Comparison of ENCODE assay signal across 8 mouse cellular contexts in the genomic region with DNA sequence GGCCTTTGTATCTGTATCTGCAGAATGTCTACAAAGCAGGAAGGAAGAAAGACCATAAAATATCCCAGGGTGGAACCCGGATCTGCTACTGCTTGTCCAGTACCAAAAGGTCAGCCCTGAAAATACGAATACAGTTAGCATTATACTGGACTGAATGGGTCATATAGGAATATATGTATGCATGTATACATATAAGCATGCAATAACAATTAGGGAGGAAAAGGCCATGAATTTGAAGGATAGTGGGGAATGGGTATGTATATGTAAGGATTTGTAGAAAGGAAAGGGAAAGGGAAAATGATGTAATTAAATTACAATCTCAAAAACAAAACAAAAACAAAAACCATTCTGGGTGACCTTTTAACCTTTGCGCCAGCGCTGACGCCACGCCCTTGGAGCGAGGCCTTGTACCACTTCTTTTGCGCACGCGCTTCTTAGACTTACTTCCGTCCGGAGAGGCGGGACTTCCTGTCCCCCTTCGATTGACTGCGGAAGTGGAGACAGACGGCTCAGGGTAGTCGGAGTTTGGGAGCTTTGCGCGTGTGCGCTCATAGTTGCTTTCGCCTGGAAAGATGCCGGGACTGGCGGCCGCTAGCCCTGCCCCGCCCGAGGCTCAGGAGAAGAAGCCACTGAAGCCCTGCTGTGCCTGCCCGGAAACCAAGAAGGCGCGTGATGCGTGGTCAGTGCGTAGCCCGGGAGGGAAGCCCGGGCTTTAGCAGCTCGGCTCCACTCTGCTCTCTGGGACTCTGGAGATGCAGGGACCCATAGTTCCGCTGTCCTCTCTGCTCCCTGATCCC. TPM values are rescaled to one million over a fixed set of nuclear protein-coding genes. Genes with fewer than 3 reads are reported as not detected.
DNase-seq lines count a peak whose midpoint lies in the region; ATAC-seq lines count a peak whose summit lies in the region.

TSS of gene Cox17 (plus strand) at position 463 of the 797 bp plus-strand sequence.
TSS of gene Gm21987 (plus strand) at position 512 of the 797 bp plus-strand sequence.

- ATAC-seq in inflammation-experienced regulatory T-cells, adult 6 months: peak; percentile 99
- peak; percentile 98 for ATAC-seq in megakaryocyte-erythroid progenitor cell, adult 5-6 weeks (replicated peaks; ENCODE audit: low FRiP score, low TSS enrichment, poor library complexity, severe bottlenecking)

- peak; percentile 94 to 98 for DNase-seq in adrenal gland, adult (ENCODE audit: inconsistent age in 2 of 2, low spot score in 1 of 2)
- peak; percentile 98 for DNase-seq in embryo, embryonic 10.5 days (ENCODE audit: low spot score)
- DNase-seq in gastrocnemius, postnatal 14 days: peak; percentile 93
- DNase-seq in left cerebral cortex, postnatal 10 days (ENCODE audit: extremely low spot score in 1 of 2, low spot score in 2 of 2): peak; percentile 93 to 94
- DNase-seq in right cerebral cortex, postnatal 25 days: peak; percentile 92
- DNase-seq in urinary bladder, postnatal 4 days (ENCODE audit: low spot score in 2 of 2): peak; percentile 88 to 90

- intact Hi-C loops in gastrocnemius, postnatal 14 days (cut with DNase I; ENCODE audit: low total_unique reads): no loop called here
- intact Hi-C loops in left cerebral cortex, postnatal 10 days (cut with DNase I): no loop called here

RNA-seq across cellular contexts. Expression of gene Cox17, which starts in this region (rescaled TPM):
- 100 to 1,000 TPM; 134 to 137 TPM for total RNA-seq in gastrocnemius, postnatal 14 days (2021)
- 100 to 1,000 TPM; 213 to 395 (median 300) TPM for polyA plus RNA-seq in inflammation-experienced regulatory T-cells, adult 6 months (2017; shearing (Covaris generic))
- 10 to 100 TPM; 47.3 to 59.1 TPM for total RNA-seq in left cerebral cortex, postnatal 10 days (2021)
- 228 and 369 TPM in 2 replicates for total RNA-seq in megakaryocyte-erythroid progenitor cell, adult 5-6 weeks (2014; fragmentation: Nextera tagmentation)
- total RNA-seq in megakaryocyte-erythroid progenitor cell, adult 5-6 weeks (2017): 465 and 506 TPM in 2 replicates

RNA-seq across cellular contexts. Expression of gene Gm21987, which starts in this region (rescaled TPM):
- not detected for total RNA-seq in gastrocnemius, postnatal 14 days (2021)
- not detected for polyA plus RNA-seq in inflammation-experienced regulatory T-cells, adult 6 months (2017; shearing (Covaris generic))
- not detected for total RNA-seq in left cerebral cortex, postnatal 10 days (2021)
- not detected in 2 replicates for total RNA-seq in megakaryocyte-erythroid progenitor cell, adult 5-6 weeks (2014; fragmentation: Nextera tagmentation)
- not detected in 2 replicates for total RNA-seq in megakaryocyte-erythroid progenitor cell, adult 5-6 weeks (2017)

Comparison
In these comparisons a context has a peak if more than half of its experiments do, and no peak if none do; other contexts are left out.
1. Peak in every context shown above with its lines: DNase-seq and ATAC-seq.